Comparison of ENCODE assay signal across 8 mouse cellular contexts in the genomic region with DNA sequence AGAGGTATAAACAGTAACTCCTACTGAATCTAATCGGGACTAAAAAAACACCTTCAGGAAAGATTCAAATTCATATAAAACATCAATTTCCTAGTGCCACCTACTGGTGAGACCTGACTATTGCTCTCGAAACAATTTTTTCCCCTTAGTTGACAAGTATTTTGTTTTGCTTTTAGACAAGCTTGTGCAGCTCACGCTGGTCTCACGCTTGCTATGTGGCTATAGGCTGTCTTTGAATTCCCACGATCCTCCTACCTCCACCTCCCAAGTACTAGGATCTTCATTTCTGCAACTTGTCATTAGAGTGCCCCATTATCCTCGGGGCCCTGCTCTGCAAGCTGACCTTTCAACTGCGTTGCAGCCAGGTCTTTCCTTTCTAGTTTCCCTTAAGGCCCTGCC. TPM values are rescaled to one million over a fixed set of nuclear protein-coding genes. Genes with fewer than 3 reads are reported as not detected.
DNase-seq lines count a peak whose midpoint lies in the region; ATAC-seq and TF ChIP-seq lines count a peak whose summit lies in the region.

No protein-coding gene starts in this region.

- H3K27me3 ChIP-seq in neural tube, embryonic 11.5 days (ENCODE audit: control insufficient read depth, insufficient read depth, low read length) = no peaks in the 10 kb centered on the region
- H3K27me3 ChIP-seq in forebrain, embryonic 10.5 days (ENCODE audit: poor library complexity, severe bottlenecking) = no peaks in the 10 kb centered on the region
- no peaks in the 10 kb centered on the region; the same call in 1 of the 2 replicates for H3K27me3 ChIP-seq in liver, embryonic 14.5 days (ENCODE audit: control insufficient read depth, insufficient read depth, low read length)
- H3K27me3 ChIP-seq in neural tube, embryonic 15.5 days (replicated peaks) = no peaks in the 10 kb centered on the region

- peak overlapping the region; percentile 75 for H3K4me2 ChIP-seq in neural tube, embryonic 11.5 days (ENCODE audit: low read depth)
- H3K4me2 ChIP-seq in liver, embryonic 14.5 days (ENCODE audit: low read depth) = peak overlapping the region; percentile 68
- H3K4me2 ChIP-seq in neural tube, embryonic 15.5 days = peak overlapping the region; percentile 71

- WGBS in neural tube, embryonic 11.5 days = 0% methylated on average over 7 of the region's 7 CpGs
- 0% methylated on average over 7 of the region's 7 CpGs for WGBS in forebrain, embryonic 10.5 days
- 0% methylated on average over 7 of the region's 7 CpGs for WGBS in liver, embryonic 14.5 days (ENCODE audit: insufficient replicate concordance)
- WGBS in neural tube, embryonic 15.5 days = under 1% methylated on average over 7 of the region's 7 CpGs

- DNase-seq in neural tube, embryonic 11.5 days (ENCODE audit: low spot score) = no peak
- no peak for DNase-seq in neural tube, embryonic 10.5 days (ENCODE audit: extremely low spot score, low spot score)
- DNase-seq in adipocyte (ENCODE audit: low spot score) = peak; percentile 93
- no peak for DNase-seq in forebrain, embryonic 10.5 days (ENCODE audit: extremely low spot score, low spot score)
- peak; percentile 49 to 74 (median 54) for DNase-seq in liver, embryonic 14.5 days (ENCODE audit: low read depth in 3 of 3, low spot score in 3 of 3)
- no peak for DNase-seq in adrenal gland, adult 8-10 months

- H3K9ac ChIP-seq in neural tube, embryonic 11.5 days (ENCODE audit: low read length) = no peak overlapping the region
- H3K9ac ChIP-seq in liver, embryonic 14.5 days (replicated peaks) = peak overlapping the region; percentile 44
- peak overlapping the region; percentile 41; the same call in 1 of the 2 replicates for H3K9ac ChIP-seq in neural tube, embryonic 15.5 days (replicated peaks)

- ATAC-seq in neural tube, embryonic 11.5 days (ENCODE audit: insufficient read depth, low FRiP score, low TSS enrichment) = peak; percentile 54; the same call in 1 of the 2 replicates
- ATAC-seq in inflammation-experienced regulatory T-cells, adult 6 months = peak; percentile 42
- peak; percentile 4 for ATAC-seq in liver, embryonic 14.5 days (ENCODE audit: insufficient read depth)
- peak; percentile 55 for ATAC-seq in neural tube, embryonic 15.5 days (ENCODE audit: low FRiP score)

- TF ChIP-seq CTCF in liver, embryonic 14.5 days (IDR thresholded peaks at IDR 0.05; ENCODE audit: low read depth) = peak; percentile 70

- TF ChIP-seq EP300 in liver, embryonic 14.5 days (IDR thresholded peaks at IDR 0.05; ENCODE audit: low read depth) = no peak

- H3K27ac ChIP-seq in neural tube, embryonic 11.5 days (ENCODE audit: low read depth, low read length) = peak overlapping the region; percentile 65; the same call in 1 of the 2 replicates
- peak overlapping the region; percentile 94 for H3K27ac ChIP-seq in forebrain, embryonic 10.5 days
- peak overlapping the region; percentile 18 for H3K27ac ChIP-seq in liver, embryonic 14.5 days
- peak overlapping the region; percentile 86 for H3K27ac ChIP-seq in neural tube, embryonic 15.5 days (replicated peaks)

- H3K4me1 ChIP-seq in neural tube, embryonic 11.5 days (ENCODE audit: control insufficient read depth, insufficient read depth, low read length) = 0 out of 2 replicates have a peak, but pooled peaks cover 2% of the 10 kb centered on the region
- H3K4me1 ChIP-seq in forebrain, embryonic 10.5 days = peaks cover 21% of the 10 kb centered on the region
- peaks cover 2 to 13% of the 10 kb centered on the region in 2 experiments for H3K4me1 ChIP-seq in liver, embryonic 14.5 days (replicated peaks; ENCODE audit: control insufficient read depth in 2 of 2, insufficient read depth in 2 of 2, low read length in 1 of 2)
- peaks cover 30% of the 10 kb centered on the region for H3K4me1 ChIP-seq in neural tube, embryonic 15.5 days

- no peaks in the 10 kb centered on the region for H3K36me3 ChIP-seq in neural tube, embryonic 11.5 days (ENCODE audit: control insufficient read depth, insufficient read depth, low read length)
- H3K36me3 ChIP-seq in forebrain, embryonic 10.5 days (replicated peaks) = no peaks in the 10 kb centered on the region
- H3K36me3 ChIP-seq in liver, embryonic 14.5 days (replicated peaks; ENCODE audit: control insufficient read depth, insufficient read depth, low read depth) = no peaks in the 10 kb centered on the region
- no peaks in the 10 kb centered on the region for H3K36me3 ChIP-seq in neural tube, embryonic 15.5 days

- H3K4me3 ChIP-seq in neural tube, embryonic 11.5 days (ENCODE audit: low read depth, low read length) = peak overlapping the region; percentile 76
- H3K4me3 ChIP-seq in forebrain, embryonic 10.5 days = peak overlapping the region; percentile 75
- peak overlapping the region; percentile 84 to 91 for H3K4me3 ChIP-seq in liver, embryonic 14.5 days (ENCODE audit: insufficient read depth in 1 of 2, low read depth in 2 of 2, low read length in 2 of 2)
- peak overlapping the region; percentile 59 for H3K4me3 ChIP-seq in neural tube, embryonic 15.5 days (replicated peaks)

- H3K9me3 ChIP-seq in neural tube, embryonic 11.5 days (ENCODE audit: control insufficient read depth, low read length) = no peaks in the 10 kb centered on the region
- H3K9me3 ChIP-seq in forebrain, embryonic 10.5 days = no peaks in the 10 kb centered on the region
- no peaks in the 10 kb centered on the region for H3K9me3 ChIP-seq in liver, embryonic 14.5 days (ENCODE audit: control insufficient read depth, low read length)
- H3K9me3 ChIP-seq in neural tube, embryonic 15.5 days (replicated peaks) = no peaks in the 10 kb centered on the region

RNA-seq across cellular contexts. Expression of a gene that starts 0.5 kb away (rescaled TPM):
- polyA plus RNA-seq in neural tube, embryonic 11.5 days (2014; fragmentation: Nextera tagmentation; extraction: Ambion mirVana) = 24.0 and 25.7 TPM in 2 replicates
- polyA plus RNA-seq in forebrain, embryonic 10.5 days (2016; fragmentation: Nextera tagmentation; extraction: Ambion mirVana) = 23.6 and 24.7 TPM in 2 replicates
- 10 to 100 TPM; 11.3 to 18.5 (median 16.0) TPM for polyA plus RNA-seq in inflammation-experienced regulatory T-cells, adult 6 months (2017; shearing (Covaris generic))
- 3.0 and 4.2 TPM in 2 replicates for polyA plus RNA-seq in liver, embryonic 14.5 days (2012; rRNA removed)
- 6.7 and 7.6 TPM in 2 replicates for polyA plus RNA-seq in liver, embryonic 14.5 days (2014; fragmentation: Nextera tagmentation; extraction: Ambion mirVana)
- 37.4 and 37.6 TPM in 2 replicates for polyA plus RNA-seq in neural tube, embryonic 15.5 days (2015; fragmentation: Nextera tagmentation; extraction: Ambion mirVana)
- total RNA-seq in adrenal gland, adult 8-10 months (2022) = 10 to 100 TPM; 40.4 to 47.4 (median 44.1) TPM

RNA-seq across cellular contexts. Expression of a gene that starts 45.4 kb away (rescaled TPM):
- 1.9 and 2.0 TPM in 2 replicates for polyA plus RNA-seq in neural tube, embryonic 11.5 days (2014; fragmentation: Nextera tagmentation; extraction: Ambion mirVana)
- polyA plus RNA-seq in forebrain, embryonic 10.5 days (2016; fragmentation: Nextera tagmentation; extraction: Ambion mirVana) = 2.1 and 2.4 TPM in 2 replicates
- polyA plus RNA-seq in inflammation-experienced regulatory T-cells, adult 6 months (2017; shearing (Covaris generic)) = under 1 TPM in 1 of 3 experiments, not detected in 2; 0.20 TPM
- 0.15 and 0.17 TPM in 2 replicates for polyA plus RNA-seq in liver, embryonic 14.5 days (2012; rRNA removed)
- polyA plus RNA-seq in liver, embryonic 14.5 days (2014; fragmentation: Nextera tagmentation; extraction: Ambion mirVana) = 0.33 TPM in 2 replicates
- 3.4 and 4.2 TPM in 2 replicates for polyA plus RNA-seq in neural tube, embryonic 15.5 days (2015; fragmentation: Nextera tagmentation; extraction: Ambion mirVana)
- 1 to 10 TPM; 6.1 to 8.3 (median 7.1) TPM for total RNA-seq in adrenal gland, adult 8-10 months (2022)

Comparison
In these comparisons a context has a peak if more than half of its experiments do, and no peak if none do; other contexts are left out.
1. ATAC-seq: peak in every context shown above with its lines; median percentile 55 in neural tube, embryonic 15.5 days; 54 in neural tube, embryonic 11.5 days; 42 in inflammation-experienced regulatory T-cells, adult 6 months; 4 in liver, embryonic 14.5 days.
2. DNase-seq: peak in adipocyte (single experiment) and liver, embryonic 14.5 days (3 of 3); none in neural tube, embryonic 11.5 days (single experiment), neural tube, embryonic 10.5 days (single experiment), forebrain, embryonic 10.5 days (single experiment) and adrenal gland, adult 8-10 months (single experiment).
3. H3K27ac ChIP-seq: peak in every context shown above with its lines; median percentile 94 in forebrain, embryonic 10.5 days; 86 in neural tube, embryonic 15.5 days; 65 in neural tube, embryonic 11.5 days; 18 in liver, embryonic 14.5 days.
4. Peak in every context shown above with its lines, with median percentiles within 50 percentile points of each other: H3K4me2 ChIP-seq and H3K4me3 ChIP-seq.